Mouse (Mus musculus) frontal cortex, postnatal 25 days (tissue): ENCODE measurements around the gene Gm813.
A peak's percentile ranks its signal among the peaks of the same experiment; 100 is the strongest.
"Not testable (repeated sequence)": the region's sequence is repeated elsewhere in the genome, so short reads cannot be mapped to it uniquely, and the experiment has no call there.

Source experiments
- DNase-seq, 2 experiments: peaks; one replicate each; pipeline ENCODE4 v3.0.0; 2022; ENCODE audit warnings: low spot score in 2 of 2

Gm813 gene

GRCm38 (mm10) chr16:58616878-58617277 lies at the start of gene Gm813:
TSS of gene Gm813 (minus strand) at chr16:58616978.
- no peak for DNase-seq

- DNase-seq = not testable (repeated sequence)
These were observed 48.4 kb upstream of the Gm813 start for GRCm38 (mm10) chr16:58665137-58665536.

DNA sequence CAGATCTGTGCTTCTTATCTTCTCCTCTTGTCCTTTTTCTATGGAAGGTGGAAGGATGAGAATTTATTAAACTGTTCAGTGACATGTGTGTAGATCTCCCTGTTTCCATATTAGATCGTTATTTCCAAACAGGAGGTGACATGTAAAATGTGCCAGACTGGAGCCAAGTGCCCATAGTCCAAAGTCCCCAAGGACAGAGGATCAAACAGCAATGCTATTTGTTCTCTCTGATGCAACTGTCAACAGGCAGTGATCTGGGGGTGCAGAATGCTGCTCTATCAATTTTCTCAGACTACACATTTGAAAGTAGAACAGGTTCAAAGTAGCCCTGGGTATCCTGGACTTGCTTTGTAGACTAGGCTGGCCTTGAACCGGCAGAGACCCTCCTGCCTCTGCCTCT lies 47.0 kb upstream of the Gm813 start:
- no peak for DNase-seq

DNA sequence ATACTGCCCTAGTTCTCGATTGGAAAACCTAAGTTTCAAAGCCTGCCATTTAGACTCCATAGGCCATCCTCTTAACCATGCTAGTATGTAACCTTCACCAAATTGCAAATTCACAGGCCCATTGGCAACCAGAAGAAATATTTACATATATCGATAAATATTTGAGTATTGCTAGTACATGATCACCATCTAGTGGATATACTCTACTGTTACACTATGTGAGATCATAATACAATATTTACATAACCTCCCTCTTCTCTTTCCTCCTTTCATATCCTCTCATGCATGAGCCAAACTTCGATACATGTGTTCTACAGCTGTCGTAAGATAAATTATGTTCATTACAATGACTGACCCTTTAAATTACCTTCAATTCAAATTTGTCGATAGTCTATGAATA lies 46.2 kb upstream of the Gm813 start:
- DNase-seq = no peak

DNA sequence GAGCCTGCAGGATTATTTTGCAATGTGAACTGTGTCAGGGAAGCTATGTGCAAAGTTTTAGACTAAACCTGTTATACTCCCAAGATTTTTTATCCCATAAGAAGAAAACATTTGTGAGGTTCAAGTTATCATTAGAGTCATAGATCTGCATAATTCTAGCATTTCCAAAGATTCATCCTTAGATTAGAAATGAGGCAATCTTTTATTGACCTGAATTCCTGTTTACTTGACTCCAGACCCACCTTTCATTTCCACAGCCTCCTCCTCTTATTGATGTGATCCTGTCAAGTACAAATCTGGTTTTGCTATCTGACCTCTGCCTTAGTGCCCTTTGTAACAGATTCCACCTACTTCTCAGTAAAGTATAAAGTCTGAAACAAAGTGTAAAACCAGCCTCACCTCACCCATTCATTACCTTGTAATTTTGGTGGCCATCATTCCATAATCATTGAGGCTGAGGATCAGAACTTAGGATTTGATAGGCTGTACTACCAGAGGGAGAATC lies 45.6 kb upstream of the Gm813 start:
- no peak for DNase-seq

- DNase-seq = no peak
These were observed 45.0 kb upstream of the Gm813 start for GRCm38 (mm10) chr16:58661826-58662225.

- no peak for DNase-seq
These were observed 41.9 kb upstream of the Gm813 start for GRCm38 (mm10) chr16:58658668-58659067.

- DNase-seq = no peak
These were observed 39.7 kb upstream of the Gm813 start for GRCm38 (mm10) chr16:58656526-58656925.

- no peak for DNase-seq
These were observed 39.0 kb upstream of the Gm813 start for GRCm38 (mm10) chr16:58655751-58656150.

GRCm38 (mm10) chr16:58649979-58650378 lies 33.2 kb upstream of the Gm813 start:
- DNase-seq = no peak

DNA sequence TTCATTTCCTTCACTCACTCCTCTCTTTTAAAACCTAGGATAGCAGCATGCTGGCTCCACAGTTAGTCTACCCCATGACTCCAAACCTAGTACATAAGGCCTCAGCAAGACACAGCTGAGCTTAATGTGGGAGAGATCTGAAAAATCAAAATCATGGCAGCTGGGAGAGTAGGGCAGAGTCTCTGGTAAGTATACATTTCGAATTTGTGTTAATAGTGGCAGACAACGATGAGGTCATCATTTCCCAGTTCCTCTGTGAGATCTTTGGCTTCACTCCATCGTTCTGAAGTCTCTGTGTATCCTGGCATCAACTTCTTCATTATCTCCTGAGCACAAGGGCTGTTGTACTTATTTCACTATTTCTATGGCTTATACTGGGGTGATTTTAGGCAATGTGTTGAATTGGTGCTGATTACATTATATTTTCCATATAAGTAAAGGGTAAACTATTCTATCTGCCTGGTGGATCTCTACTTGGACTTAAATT lies 22.0 kb upstream of the Gm813 start, which contains the start of gene E330017A01Rik:
TSS of gene E330017A01Rik (minus strand) at position 51 of the 487 bp plus-strand sequence.
- no peak for DNase-seq

- no peak for DNase-seq
These were observed 21.2 kb upstream of the Gm813 start for GRCm38 (mm10) chr16:58638016-58638415.

DNA sequence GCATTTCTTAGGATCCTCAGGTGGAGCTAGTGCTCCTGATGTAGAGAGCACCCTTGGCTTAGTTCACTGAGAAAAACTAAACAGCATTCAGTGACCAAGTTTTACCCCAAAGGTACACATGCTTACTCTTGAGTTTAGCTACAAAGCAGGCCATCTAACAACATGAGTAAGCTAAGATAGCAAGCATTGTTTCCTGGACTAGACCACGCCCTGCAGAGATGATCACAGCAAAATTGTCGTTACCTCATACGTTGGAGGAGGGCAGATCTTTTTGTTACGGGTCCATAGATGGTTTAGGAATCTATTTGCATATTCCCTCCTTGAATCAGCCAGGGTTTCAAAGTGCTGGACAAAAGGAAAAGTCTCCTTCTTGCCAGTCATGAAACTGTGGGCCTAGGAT lies 20.7 kb upstream of the Gm813 start:
- no peak for DNase-seq

DNA sequence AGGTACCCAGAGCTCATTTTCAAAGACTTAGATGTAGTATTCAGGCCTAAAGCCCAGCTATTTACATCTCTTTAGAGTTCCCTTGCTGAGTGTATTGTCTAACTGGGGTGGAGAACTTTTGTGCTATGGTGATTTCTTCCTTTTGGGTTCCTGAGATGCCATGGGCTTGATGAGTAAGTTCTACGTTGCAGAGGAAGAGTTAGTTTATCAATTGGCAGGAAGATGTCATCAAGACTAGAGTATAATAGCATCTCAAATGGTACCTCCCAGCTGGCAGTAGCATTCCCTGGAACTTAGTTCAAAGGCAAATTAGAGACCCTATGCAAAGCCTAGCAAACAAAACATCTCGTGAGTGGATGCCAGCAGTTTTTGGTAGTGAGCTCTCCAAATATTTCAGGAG lies 19.1 kb upstream of the Gm813 start:
- DNase-seq = no peak

DNA sequence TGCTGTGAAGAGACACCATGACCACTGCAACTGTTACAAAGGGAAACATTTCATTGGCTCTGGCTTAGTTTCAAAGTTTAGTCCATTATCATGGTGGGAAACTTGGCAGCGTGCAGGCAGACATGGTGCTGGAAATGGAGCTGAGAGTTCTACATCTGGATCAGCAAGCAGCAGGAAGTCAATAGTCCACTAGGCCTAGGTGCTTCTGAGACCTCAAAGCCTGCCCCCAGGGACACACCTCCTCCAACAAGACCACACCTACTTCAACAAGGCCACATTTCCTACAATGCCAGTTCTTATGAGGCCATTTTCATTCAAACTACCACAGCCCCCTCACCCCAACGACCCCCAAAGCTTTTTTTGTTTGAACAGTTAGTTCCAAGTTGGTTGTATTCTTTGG lies 13.0 kb upstream of the Gm813 start:
- no peak for DNase-seq

GRCm38 (mm10) chr16:58628968-58629367 lies 12.2 kb upstream of the Gm813 start:
- DNase-seq = no peak

DNA sequence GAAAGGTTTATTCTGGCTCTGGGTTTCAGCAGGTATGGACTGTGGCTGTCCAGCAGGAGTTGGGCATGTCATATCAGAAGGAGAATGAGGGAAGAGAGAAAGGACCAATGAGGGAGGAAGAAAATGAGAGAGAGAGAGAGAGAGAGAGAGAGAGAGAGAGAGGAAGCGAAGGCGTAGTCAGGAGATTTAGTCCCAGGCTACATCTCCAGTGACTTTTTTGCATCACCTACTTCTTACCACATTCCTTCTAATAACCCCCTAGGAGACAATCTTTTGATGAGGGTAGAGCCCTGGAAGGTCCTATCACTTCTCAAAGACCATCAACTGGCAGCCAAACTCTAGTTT lies 11.5 kb upstream of the Gm813 start:
- DNase-seq = no peak

GRCm38 (mm10) chr16:58627597-58628335 lies 11.0 kb upstream of the Gm813 start:
- DNase-seq = no peak

DNA sequence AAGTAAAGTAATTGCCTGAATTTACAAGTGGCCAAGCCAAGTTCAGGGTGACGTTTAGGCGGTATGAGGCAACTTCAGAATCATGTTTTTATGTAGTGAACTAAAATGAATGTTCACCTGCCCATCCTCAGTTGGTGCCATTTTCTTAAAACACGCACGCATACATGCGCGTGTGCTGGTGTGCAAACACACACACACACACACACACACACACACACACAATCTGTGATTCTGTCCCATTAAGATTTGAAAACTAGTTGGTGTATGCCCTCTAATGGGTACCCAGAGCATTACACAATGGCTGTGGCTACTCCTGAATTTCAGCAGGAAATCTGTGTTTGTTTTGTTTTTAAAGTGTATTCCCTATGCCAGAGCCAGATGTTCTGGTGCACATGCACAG lies 7.2 kb upstream of the Gm813 start:
- peak; percentile 9 to 27 for DNase-seq

DNA sequence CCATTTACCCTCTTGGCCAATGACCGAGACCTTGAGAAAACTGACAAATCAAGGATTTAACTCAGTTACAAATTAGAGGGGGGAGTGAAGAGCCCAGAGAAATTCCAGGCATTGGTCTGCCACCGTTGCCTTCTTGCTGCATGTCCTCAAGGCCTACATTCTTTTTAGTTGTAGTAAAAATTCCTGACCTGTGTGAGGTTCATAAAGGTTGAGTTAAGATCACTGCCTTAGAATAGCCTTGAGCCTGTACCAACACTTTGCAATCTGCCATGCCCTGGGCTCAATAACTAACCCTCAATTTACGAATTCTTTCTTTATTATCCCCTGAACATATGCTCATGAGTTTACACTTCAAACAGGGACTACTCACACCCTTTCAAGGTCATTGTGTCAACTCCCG lies 6.3 kb upstream of the Gm813 start:
- DNase-seq = no peak

- DNase-seq = no peak
These were observed 5.6 kb upstream of the Gm813 start for GRCm38 (mm10) chr16:58622377-58622776.

GRCm38 (mm10) chr16:58617346-58617745 lies 568 bp upstream of the Gm813 start:
- no peak for DNase-seq

- DNase-seq = no peak
These were observed 3.8 kb downstream of the Gm813 start for GRCm38 (mm10) chr16:58612969-58613368.

- DNase-seq = no peak
These were observed 9.7 kb downstream of the Gm813 start for GRCm38 (mm10) chr16:58607101-58607500.
